Mouse (Mus musculus) bone marrow macrophage, adult 2 months (primary cell): ENCODE data around the gene Casp3. TPM values are rescaled to one million over a fixed set of nuclear protein-coding genes. Genes with fewer than 3 reads are reported as not detected.

ENCODE experiments used
- H3K27ac ChIP-seq: 2 replicates; pipeline ENCODE4 v1.5.1; 2012; ENCODE audit warnings: low read depth, low read length; ENCODE audit not compliant: insufficient read depth
- H3K4me1 ChIP-seq: 2 replicates; pipeline ENCODE4 v1.6.1; 2012; ENCODE audit warnings: low read length; ENCODE audit not compliant: control insufficient read depth, insufficient read depth
- H3K4me3 ChIP-seq: 2 replicates; pipeline ENCODE4 v1.5.1; 2012; ENCODE audit warnings: mild to moderate bottlenecking, low read length, moderate library complexity; ENCODE audit not compliant: insufficient read depth
- CTCF ChIP-seq: IDR thresholded peaks from 2 replicates; pipeline ENCODE4 v1.5.1; 2012; ENCODE audit warnings: low read depth, mild to moderate bottlenecking, low read length, moderate library complexity
- POLR2A ChIP-seq: IDR thresholded peaks from 2 replicates; pipeline ENCODE4 v1.6.1; 2012; ENCODE audit warnings: mild to moderate bottlenecking, low read depth, low read length, borderline replicate concordance
- polyA plus RNA-seq: library from polyadenylated mRNA; stranded (reverse); fragments of >200 nt; gene quantifications from 2 replicates; pipeline ENCODE4 v1.2.4, GENCODE M21; 2012; ENCODE audit not compliant: missing spikeins, insufficient read depth, insufficient read length

Casp3 gene
- polyA plus RNA-seq, 1 experiment: 36.5 TPM

DNA sequence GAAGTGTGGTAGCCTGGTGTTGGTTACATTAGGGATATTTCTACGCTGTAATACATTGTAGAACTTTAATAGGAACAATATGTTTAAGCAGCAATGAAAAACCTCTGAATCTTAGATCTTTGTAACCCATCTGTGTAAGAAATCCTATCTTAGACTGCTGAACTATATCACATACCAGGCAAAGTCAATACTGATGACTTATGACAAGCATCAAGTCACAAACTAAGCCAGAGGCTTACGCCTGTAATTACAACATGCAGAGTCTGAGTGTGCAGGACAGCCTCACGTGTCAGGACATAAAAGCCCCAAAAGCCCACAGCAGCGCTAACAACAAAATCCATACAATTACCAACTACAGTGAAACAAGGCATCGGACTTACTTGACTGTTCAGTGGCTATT, 13.5 kb upstream of the Casp3 start:
- Histone ChIP-seq H3K27ac (no peak overlapping the region), H3K4me3 (no peak overlapping the region), H3K4me1 (no peaks in the 10 kb centered on the region)
- TF ChIP-seq POLR2A: no peak
- TF ChIP-seq CTCF: no peak

DNA sequence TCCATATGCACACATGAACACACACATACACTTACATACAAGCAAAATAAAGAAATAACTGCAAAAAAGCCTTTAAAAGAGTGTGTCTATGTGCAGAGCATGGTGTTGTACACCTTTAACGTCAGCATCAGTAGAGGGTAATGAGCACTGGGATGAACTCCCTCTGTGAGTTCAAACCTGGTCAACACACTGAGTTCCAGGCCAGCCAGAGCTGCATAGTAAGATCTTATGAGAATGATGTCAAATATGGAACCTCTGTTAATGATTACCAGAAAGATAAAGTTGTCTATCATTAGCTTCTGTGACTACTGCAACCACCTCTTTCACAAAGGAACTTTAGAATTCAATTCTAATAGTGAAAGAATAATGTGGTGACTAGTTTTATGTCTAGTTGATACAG, 10.2 kb upstream of the Casp3 start:
- TF ChIP-seq CTCF (no peak), POLR2A (no peak)
- no peak overlapping the region for H3K4me3 ChIP-seq
- H3K27ac ChIP-seq: no peak overlapping the region
- no peaks in the 10 kb centered on the region for H3K4me1 ChIP-seq

DNA sequence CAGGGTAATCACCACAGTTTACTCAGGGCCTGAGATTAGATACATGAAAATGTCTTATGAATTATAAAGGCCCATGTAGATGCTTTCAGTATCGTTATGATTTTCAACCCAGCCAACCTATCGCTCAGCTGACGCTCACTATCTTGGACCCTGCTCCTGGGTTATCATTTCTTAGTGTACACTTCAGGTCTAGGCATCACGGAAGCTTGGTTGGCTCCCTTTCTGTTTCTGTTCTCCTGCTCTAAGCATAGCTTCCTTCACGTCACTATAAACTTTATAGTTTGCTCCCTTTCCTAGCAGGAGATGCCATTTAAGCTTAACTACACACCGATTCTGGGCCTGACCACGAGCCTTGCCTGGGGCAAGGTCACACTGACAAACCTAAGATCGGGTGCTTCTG, 5.5 kb upstream of the Casp3 start:
- no peak for TF ChIP-seq POLR2A
- Histone ChIP-seq H3K4me1 (peaks cover 10% of the 10 kb centered on the region), H3K4me3 (no peak overlapping the region), H3K27ac (no peak overlapping the region)

DNA sequence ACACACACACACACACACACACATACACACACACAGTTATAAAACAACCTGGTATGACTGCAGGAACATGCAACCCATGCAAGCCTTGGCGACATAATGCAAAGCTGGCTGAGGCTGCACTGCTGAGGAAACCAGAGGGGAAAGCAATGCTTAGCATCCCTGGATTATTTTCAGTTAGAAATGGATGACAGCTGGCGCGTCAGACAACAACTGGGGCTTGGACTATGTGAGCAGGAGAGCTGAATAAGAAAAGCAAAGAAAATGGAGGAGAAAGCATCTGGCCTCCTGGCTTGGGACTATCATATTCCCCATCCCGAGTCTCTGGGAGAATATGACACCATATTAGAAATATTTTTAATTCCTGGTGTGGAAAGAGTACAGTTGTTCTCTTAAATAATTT, 4.2 kb upstream of the Casp3 start:
- Histone ChIP-seq H3K4me3 (no peak overlapping the region), H3K27ac (no peak overlapping the region), H3K4me1 (peaks cover 10% of the 10 kb centered on the region)
- TF ChIP-seq POLR2A (no peak), CTCF (no peak)

DNA sequence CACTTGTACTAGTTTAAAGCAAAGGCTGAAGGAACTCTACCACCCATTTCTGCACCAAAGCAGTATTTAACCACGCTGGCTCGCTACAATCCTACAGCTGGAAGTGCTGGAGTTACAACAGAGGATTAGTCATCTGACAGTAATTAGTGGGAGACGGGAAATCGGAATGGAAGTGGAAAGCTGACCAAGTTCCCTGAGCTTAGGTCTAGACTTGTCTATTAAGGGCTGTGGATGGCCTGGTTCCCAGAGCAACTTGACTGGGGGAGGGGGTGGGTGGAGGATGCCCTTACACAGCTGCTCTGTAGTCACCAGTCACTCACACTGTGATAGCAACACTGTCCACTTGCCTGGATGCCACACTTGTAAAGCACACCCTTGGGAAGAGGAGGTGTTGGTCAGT, 3.7 kb upstream of the Casp3 start:
- H3K4me3 ChIP-seq: no peak overlapping the region
- TF ChIP-seq POLR2A: no peak
- TF ChIP-seq CTCF: no peak
- peaks cover 12% of the 10 kb centered on the region for H3K4me1 ChIP-seq
- H3K27ac ChIP-seq: no peak overlapping the region

DNA sequence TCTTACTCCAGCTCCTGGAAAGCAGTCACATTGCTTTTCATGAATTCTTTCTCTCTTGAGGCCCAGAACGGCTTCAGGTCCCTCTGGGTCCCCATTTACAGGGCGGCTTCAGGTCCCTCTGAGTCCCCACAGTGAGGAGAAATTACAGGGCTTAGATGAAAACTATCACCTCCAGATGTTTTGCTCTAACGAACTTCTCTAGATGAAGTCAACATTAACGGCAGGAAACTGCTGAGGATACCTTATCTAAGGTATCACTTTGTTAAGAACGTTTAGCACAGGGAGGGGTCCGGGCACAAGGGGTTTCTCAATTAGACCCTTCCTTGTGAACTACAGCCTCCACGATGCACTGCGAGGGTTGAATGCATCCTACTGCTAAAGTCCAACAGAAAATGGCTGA, 1.2 kb upstream of the Casp3 start:
- H3K27ac ChIP-seq: no peak overlapping the region
- no peak for TF ChIP-seq CTCF
- no peak for TF ChIP-seq POLR2A
- peaks cover 21% of the 10 kb centered on the region for H3K4me1 ChIP-seq
- no peak overlapping the region for H3K4me3 ChIP-seq

DNA sequence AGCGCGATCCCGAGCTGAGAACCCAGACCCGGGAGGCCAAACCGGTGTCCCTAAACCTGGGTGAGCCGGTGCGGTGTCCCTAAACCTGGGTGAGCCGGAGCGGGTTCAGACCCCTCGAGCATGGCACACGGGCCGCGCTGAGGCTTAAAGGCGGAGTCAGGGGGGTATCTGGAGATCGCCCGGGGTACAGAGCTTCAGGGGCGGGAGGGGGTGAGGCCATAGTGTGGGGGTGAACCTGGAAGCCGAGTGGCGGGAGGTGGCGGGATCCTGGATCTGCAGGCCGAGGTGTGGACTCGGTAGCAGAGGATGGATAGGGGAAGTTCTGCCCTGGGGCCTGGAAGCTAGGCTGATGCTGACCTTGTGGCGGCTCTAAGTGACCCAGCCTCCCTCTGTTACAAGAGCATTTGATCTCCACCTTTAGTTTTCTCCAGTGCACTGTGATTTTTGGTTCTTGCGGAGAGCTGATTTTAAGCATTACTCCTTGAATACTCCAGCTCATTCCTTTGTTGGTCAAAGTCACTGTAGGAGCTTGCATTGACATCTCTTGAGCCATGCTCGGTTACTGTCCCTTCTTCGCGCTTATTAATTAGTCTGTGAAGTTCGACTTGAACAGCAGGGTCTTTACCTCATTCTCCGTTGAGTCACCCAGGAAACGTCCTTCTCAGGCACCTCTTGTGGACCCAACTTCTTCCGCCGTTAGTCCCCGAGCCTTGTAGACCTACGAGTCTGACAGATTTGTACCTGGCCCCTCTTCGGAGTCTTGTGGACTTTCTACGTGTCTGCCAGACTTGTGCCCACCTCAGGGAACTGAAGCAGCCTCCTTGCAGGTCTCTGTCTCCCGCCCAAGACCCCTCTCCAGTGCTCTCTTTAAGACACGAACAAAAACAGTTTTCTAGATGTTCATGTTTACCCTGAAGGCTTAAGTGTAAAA, 864 bp downstream of the Casp3 start:
- H3K4me3 ChIP-seq: peak overlapping the region; percentile 92
- TF ChIP-seq POLR2A (no peak), CTCF (no peak)
- H3K4me1 ChIP-seq: peaks cover 29% of the 10 kb centered on the region
- peak overlapping the region; percentile 69 for H3K27ac ChIP-seq

DNA sequence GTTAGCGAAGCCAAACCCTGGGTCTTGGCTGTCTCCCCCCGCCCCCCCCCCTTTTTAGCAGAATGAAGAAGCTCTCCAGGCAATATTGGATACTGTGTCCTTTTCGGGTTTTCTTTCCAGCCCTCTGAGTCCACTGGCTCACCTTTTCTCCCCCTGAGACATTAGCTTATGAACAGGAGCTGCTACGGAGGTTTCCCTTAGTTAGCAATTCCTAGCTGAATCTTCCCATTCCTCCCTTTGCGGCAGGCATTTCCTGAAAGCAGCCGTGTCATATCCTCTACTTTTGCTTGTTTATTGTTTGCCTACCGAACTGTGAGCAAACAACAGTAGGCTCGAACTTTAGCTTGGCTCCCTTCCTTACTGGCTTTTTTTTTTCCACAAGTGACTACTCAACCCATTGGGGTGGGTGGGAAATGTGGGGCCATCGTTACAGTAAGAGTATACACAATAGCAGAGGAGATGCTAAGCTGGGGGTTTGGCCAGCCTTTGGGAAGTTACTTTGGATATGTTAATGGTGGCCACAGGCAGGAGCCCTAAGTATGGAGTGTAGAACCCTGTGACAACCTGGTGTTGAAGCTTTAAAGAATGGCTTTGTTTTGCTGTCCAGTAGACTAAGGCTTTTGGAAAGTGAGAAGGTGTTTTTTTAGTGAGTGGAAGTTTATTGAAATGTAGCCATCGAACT, 1.7 kb downstream of the Casp3 start:
- Histone ChIP-seq H3K27ac (no peak overlapping the region), H3K4me1 (peaks cover 23% of the 10 kb centered on the region), H3K4me3 (peak overlapping the region; percentile 92)
- TF ChIP-seq POLR2A (no peak), CTCF (no peak)

DNA sequence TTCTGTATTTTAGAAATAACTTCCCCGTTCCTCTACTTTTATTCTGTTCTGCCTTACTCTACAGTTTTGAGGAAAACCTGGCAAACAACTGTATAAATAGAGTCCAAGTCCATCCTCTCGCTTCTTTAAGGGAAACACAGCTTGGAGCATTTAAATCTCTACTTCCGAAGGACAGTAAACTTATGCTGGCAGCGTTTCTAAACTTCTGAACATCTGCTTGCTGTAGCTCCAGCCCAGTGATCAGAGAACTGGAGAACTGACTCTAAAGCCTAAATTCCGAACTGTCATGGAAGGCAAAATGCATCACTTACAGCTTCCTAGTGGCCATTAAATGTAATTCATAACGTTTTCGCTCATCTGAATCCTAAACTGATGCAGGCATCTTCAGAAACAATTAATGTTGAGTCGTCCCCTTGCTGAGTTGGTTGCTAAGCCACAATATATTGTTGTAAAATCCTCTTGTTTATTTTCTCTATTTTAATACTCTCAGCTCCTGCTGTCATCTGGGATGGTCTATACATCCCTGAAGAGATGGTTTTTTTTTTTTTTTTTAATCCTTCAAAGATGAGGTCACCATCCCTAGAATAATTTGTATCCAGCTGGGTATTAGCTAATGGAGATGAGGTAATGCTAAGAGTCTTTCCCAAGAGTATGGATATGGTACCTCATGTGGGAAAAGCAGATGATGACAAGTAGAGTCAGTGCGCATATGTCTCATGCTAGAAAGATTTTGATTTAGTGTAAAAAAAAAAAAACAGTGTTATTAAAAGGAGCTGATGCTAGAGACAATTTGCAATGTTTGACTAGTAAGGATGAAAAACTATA, 5.6 kb downstream of the Casp3 start:
- Histone ChIP-seq H3K27ac (no peak overlapping the region), H3K4me1 (peaks cover 29% of the 10 kb centered on the region), H3K4me3 (no peak overlapping the region)
- TF ChIP-seq POLR2A (no peak), CTCF (no peak)

DNA sequence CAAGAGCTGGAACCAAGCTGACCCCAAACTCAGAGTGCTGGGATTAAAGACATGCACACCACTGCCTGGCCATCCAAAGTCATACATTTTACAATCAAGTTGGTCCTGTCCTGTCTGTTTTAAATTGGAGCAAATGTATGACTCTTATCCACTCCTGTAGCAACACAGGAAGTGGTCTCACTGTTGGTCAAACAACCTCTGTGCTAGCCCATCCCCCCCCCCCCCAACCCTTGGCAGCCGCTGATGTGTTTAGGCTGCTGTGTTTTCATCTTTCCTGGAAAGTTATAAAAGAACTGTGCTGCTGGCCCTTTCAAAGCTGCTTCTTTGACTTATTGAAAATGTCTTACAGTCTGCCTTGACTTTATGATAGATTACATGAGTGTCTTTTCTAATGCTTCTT, 8.1 kb downstream of the Casp3 start:
- TF ChIP-seq CTCF (no peak), POLR2A (no peak)
- Histone ChIP-seq H3K27ac (no peak overlapping the region), H3K4me1 (peaks cover 40% of the 10 kb centered on the region), H3K4me3 (no peak overlapping the region)
